Mouse (Mus musculus) cerebellum, adult 8-10 months (tissue): ENCODE measurements at regions not wholly inside any gene's neighbourhood (a gene's known extent, or its start where the extent isn't known, plus 50 kb on each side); places are given as distances from the start of the nearest gene placed in this dataset.
"Not testable (repeated sequence)": the region's sequence is repeated elsewhere in the genome, so short reads cannot be mapped to it uniquely, and the experiment has no call there.

Experiments used
- DNase-seq: peaks from one replicate; pipeline ENCODE4 v3.0.0; 2022

DNA sequence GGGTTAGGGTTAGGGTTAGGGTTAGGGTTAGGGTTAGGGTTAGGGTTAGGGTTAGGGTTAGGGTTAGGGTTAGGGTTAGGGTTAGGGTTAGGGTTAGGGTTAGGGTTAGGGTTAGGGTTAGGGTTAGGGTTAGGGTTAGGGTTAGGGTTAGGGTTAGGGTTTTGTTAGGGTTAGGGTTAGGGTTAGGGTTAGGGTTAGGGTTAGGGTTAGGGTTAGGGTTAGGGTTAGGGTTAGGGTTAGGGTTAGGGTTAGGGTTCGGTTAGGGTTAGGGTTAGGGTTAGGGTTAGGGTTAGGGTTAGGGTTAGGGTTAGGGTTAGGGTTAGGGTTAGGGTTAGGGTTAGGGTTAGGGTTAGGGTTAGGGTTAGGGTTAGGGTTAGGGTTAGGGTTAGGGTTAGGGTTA, 124.7 kb upstream of the Fgf14 start:
- DNase-seq: not testable (repeated sequence)

DNA sequence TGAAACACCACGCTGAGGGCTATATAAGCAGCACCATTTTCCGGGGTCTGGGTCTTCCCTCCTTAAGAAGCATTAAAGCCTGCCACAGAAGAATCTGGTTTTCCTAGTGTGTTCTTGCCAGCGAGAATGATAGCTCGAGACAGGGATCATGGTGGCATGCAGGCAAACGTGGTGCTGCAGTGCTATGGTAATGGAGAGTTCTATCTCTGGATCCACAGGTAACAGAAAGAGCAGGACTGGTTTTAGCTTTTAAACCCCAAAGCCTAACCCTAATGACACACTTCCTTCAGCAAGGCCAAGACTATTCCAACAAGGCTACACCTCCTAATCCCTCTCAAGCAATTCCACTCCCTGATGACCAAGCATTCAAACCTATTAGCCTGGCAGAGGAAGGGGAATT, 123.5 kb upstream of the Fgf14 start:
- DNase-seq: no peak

- DNase-seq: no peak
Observed at GRCm38 (mm10) chr14:124775402-124775801, 98.5 kb upstream of the Fgf14 start.

DNA sequence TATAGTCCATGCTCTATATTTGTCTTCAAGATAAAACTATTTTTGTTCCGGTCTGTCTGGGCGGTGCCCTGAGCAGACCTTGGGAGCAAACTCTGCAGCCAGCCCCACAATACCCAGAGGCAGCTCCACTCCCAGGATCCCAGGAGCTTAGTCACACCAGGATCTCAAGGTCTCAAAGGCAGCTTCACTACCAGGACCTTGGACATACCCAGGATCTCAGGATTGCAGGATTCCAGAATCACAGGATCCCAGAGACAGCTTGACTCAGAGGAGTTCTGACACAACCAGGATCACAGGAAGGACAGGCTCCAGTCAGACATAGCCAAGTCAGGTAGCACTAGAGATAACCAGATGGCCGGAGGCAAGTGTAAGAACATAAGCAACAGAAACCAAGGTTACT, 91.1 kb upstream of the Fgf14 start:
- DNase-seq: peak; percentile 54

GRCm38 (mm10) chr14:124767234-124767633, 90.3 kb upstream of the Fgf14 start:
- DNase-seq: peak; percentile 68

DNA sequence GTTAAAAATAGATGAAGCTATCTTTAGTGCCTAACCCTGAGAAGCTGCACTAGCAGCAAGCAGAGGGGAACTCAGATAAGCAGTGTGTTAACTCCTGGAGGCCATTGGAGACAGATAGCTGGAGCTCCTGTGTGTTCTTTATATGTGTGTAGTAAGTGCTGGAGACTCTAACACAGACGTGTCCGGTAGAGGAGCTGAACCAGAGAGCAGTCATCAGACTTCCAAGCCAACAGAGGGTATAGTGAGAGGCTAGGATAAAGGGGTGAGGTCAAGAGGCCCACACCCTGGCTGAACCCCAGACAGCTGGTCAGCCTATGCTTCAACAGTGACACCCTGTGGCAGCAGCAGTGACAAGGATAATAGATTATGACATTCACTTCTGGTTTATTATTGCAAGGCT, 65.6 kb upstream of the Fgf14 start:
- DNase-seq: peak; percentile 68
